Mouse (Mus musculus) kidney, adult 2 months (tissue): ENCODE data around the gene Mpst. TPM values are rescaled to one million over a fixed set of nuclear protein-coding genes. Genes with fewer than 3 reads are reported as not detected.

Experiments
- DNase-seq: peaks from one replicate; pipeline ENCODE4 v3.0.0; 2021
- H3K27ac ChIP-seq: fragments of 200-500 bp; 2 replicates; pipeline ENCODE4 v1.5.1; 2012; ENCODE audit warnings: low read depth, low read length, control low read depth, inconsistent platforms; ENCODE audit not compliant: insufficient read depth
- H3K27me3 ChIP-seq: fragments of 200-500 bp; replicated peaks from 2 replicates; pipeline ENCODE4 v1.6.1; 2012; ENCODE audit warnings: mild to moderate bottlenecking, moderate library complexity, low read length, inconsistent platforms; ENCODE audit not compliant: control insufficient read depth, insufficient read depth
- H3K36me3 ChIP-seq: fragments of 200-500 bp; 2 replicates; pipeline ENCODE4 v1.6.1; 2012; ENCODE audit warnings: mild to moderate bottlenecking, moderate library complexity, low read length, inconsistent platforms; ENCODE audit not compliant: control insufficient read depth, insufficient read depth
- H3K4me1 ChIP-seq: fragments of 200-500 bp; 2 replicates; pipeline ENCODE4 v1.6.1; 2011; ENCODE audit warnings: low read length; ENCODE audit not compliant: control insufficient read depth, insufficient read depth
- H3K4me3 ChIP-seq: fragments of 200-500 bp; 2 replicates; pipeline ENCODE4 v1.5.1; 2011; ENCODE audit warnings: mild to moderate bottlenecking, low read depth, low read length, control low read depth; ENCODE audit not compliant: insufficient read depth
- CTCF ChIP-seq: fragments of 200-500 bp; conservative IDR thresholded peaks from 2 replicates; pipeline ENCODE4 v1.5.1; 2011; ENCODE audit warnings: low read depth, mild to moderate bottlenecking, control low read depth, low read length, moderate library complexity, mixed read lengths; ENCODE audit not compliant: insufficient read depth, insufficient read length
- POLR2A ChIP-seq: fragments of 200-500 bp; IDR thresholded peaks from one replicate; pipeline ENCODE4 v1.6.1; 2011; ENCODE audit warnings: low read depth, low read length, control low read depth
- WGBS: fragments of 180-500 bp; shearing (Covaris S2); methylation state at CpG from one replicate; pipeline ENCODE4 v1.1.7; 2018; 5-methylcytosine and 5-hydroxymethylcytosine counted together
- polyA plus RNA-seq: library from polyadenylated mRNA; depleted of rRNA; stranded (reverse); fragments of >200 nt; gene quantifications from 2 replicates; pipeline ENCODE4 v1.2.3, GENCODE M21; 2012

Gene Mpst
- polyA plus RNA-seq, 1 experiment, result 270 TPM

DNA sequence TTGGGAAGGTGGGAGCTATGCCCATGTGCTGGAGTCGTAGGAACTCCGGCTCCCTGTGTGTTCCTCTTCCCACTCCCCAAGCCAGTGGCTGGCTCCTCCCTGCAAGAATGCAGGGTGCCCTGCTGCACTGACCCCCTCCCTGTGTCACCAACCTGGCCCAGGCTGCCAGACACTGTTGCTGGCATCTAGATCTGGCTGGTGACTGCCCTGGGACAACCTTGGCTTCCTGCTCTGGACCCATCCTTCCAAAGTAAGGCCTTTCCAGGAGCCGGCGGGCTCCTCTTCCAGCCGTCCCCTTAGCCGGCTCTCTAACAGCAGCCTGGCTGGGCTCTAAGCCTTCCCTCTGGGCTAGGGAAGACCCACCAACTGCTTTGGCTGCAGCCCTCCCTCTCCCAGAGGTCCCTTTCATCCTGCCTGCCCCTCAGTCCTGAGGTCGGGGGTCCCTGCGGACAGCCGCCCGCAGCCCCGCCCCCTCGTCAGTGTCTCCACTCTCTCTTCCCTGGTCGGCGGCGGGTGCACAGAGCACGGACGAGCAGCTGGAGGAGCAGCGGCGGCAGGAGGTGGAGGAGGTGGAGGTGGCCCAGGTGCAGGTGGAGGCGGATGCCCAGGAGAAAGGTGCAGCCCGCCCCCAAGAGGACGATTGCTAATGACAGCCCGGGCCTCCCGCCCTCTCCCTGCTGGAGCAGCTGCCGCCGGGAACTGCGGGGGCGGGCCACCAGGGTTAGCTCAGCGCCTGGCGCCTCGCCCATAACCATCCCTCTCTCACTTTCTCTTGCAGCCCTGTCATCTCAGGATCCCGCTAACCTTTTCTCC lies 30.4 kb downstream of the Mpst start:
- TF ChIP-seq CTCF, result 0 out of 2 replicates have a peak, but pooled peaks have one; percentile 16
- no peak for TF ChIP-seq POLR2A
- Histone ChIP-seq H3K36me3 (no peaks in the 10 kb centered on the region), H3K4me3 (no peak overlapping the region), H3K27me3 (no peaks in the 10 kb centered on the region), H3K4me1 (peaks cover 4% of the 10 kb centered on the region; the same call in 1 of the 2 replicates), H3K27ac (no peak overlapping the region)
- DNase-seq, result peak; percentile 77
- 29% methylated on average over 32 of the region's 32 CpGs for WGBS

DNA sequence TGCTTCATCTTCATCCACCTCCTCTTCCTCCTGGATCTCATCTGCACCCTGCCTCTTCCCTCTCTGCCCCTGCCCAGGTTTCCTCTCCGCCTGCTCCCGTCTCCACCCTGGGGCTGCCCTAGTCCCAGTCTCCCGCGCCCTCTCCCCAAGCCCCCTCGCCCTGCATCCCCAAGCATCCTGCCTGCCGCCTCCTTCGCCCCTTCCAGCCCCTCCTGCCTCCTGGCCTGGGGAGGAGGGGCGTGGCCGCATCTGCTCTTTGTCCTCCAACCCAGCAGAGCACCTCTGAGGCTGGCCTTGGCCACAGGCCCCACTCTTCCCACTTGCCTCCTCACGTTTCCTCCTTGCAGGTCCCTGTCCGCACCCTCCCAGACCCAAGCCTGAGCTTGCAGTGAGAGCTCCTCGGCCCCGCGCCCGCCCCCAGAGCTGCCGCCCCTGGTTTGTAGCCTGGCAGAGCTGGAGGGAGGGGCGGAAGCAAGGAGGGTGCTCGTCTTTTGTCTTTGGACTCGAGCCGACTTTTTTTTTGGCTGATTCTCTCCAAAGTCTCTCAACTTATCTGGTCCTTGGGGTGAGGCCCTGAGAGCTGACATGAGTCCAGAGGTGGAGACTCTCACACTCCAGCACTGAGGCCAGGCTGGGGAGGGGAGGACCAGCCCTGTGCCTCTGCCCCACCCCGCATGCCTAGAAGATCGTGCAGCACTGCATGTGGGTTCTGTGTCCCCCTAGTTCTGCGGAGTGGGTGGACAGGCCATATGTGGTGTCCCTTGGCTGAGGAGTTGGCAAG lies 31.2 kb downstream of the Mpst start:
- H3K4me3 ChIP-seq, result no peak overlapping the region

GRCm38 (mm10) chr15:78438018-78438394 lies 31.8 kb downstream of the Mpst start:
- H3K27me3 ChIP-seq, result no peaks in the 10 kb centered on the region
- no peak for DNase-seq
- no peaks in the 10 kb centered on the region for H3K4me1 ChIP-seq
- H3K36me3 ChIP-seq, result no peaks in the 10 kb centered on the region
- no peak for TF ChIP-seq CTCF
- no peak overlapping the region for H3K27ac ChIP-seq
- no peak overlapping the region for H3K4me3 ChIP-seq
- WGBS, result 69% methylated on average over 4 of the region's 4 CpGs

More for the DNA sequence above, 31.2 kb downstream of the Mpst start:
- no peaks in the 10 kb centered on the region for H3K4me1 ChIP-seq
- TF ChIP-seq POLR2A, result no peak
- H3K27ac ChIP-seq, result no peak overlapping the region
- H3K36me3 ChIP-seq, result no peaks in the 10 kb centered on the region
- peak; percentile 44 for DNase-seq
- 45% methylated on average over 23 of the region's 23 CpGs for WGBS
- H3K27me3 ChIP-seq, result no peaks in the 10 kb centered on the region

- 69% methylated on average over 8 of the region's 8 CpGs for WGBS
- no peak for TF ChIP-seq CTCF
- TF ChIP-seq POLR2A, result no peak
Observed at GRCm38 (mm10) chr15:78438505-78438904, 32.3 kb downstream of the Mpst start.

GRCm38 (mm10) chr15:78438973-78439372 lies 32.8 kb downstream of the Mpst start:
- no peak overlapping the region for H3K4me3 ChIP-seq
- H3K4me1 ChIP-seq, result no peaks in the 10 kb centered on the region
- TF ChIP-seq CTCF (no peak), POLR2A (no peak)
- WGBS, result 83% methylated on average over 9 of the region's 9 CpGs
- no peak for DNase-seq
- no peak overlapping the region for H3K27ac ChIP-seq
- H3K36me3 ChIP-seq, result no peaks in the 10 kb centered on the region
- H3K27me3 ChIP-seq, result no peaks in the 10 kb centered on the region

More at GRCm38 (mm10) chr15:78438505-78438904, 32.3 kb downstream of the Mpst start:
- H3K36me3 ChIP-seq, result no peaks in the 10 kb centered on the region
- DNase-seq, result no peak
- no peak overlapping the region for H3K4me3 ChIP-seq
- H3K4me1 ChIP-seq, result no peaks in the 10 kb centered on the region
- no peaks in the 10 kb centered on the region for H3K27me3 ChIP-seq
- H3K27ac ChIP-seq, result no peak overlapping the region

DNA sequence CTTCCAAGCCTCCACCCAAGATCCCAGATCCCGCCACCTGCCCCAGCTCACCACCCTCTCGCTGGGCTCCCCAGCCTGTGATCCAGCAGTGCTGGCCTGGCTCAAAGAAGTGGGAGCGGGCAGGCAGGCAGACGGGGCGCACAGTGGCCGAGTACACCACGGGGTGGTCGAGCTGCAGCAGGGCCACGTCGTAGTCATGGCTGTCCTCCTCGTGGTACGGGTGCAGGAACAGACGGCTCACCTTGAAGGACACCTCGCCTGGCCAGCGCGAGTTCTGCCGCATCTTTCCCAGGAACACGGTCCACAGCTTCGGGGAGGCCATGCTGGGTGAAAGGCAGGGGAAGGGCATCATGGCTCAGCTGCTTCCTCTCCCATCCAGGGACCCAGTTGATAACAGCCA lies 36.0 kb downstream of the Mpst start:
- no peaks in the 10 kb centered on the region for H3K36me3 ChIP-seq
- TF ChIP-seq CTCF, result no peak
- TF ChIP-seq POLR2A, result no peak
- no peaks in the 10 kb centered on the region for H3K27me3 ChIP-seq
- no peak overlapping the region for H3K27ac ChIP-seq
- no peaks in the 10 kb centered on the region for H3K4me1 ChIP-seq
- no peak for DNase-seq
- 91% methylated on average over 19 of the region's 19 CpGs for WGBS
- H3K4me3 ChIP-seq, result no peak overlapping the region

DNA sequence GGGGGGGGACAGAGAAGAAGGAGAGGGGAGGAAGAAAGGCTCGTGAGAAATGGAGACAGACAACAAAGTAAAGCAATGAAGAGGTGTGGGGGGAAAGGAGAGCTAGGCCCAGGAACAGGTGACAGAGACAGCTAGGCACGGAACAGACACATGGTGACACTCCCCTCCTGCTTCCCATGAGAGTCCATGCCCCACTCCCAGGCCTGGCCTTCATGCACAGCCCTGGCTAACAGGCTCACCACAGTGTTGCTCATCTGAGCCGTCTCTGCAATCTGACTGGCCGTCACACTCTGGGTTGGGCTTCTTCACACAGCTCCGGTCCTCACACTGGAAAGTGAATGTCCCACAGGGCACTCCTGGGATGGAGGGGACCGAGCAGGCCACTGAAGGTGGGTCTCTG lies 37.6 kb downstream of the Mpst start:
- H3K36me3 ChIP-seq, result no peaks in the 10 kb centered on the region
- 42% methylated on average over 6 of the region's 6 CpGs for WGBS

More for the DNA sequence above, 37.6 kb downstream of the Mpst start:
- Histone ChIP-seq H3K27me3 (no peaks in the 10 kb centered on the region), H3K4me1 (no peaks in the 10 kb centered on the region), H3K27ac (no peak overlapping the region), H3K4me3 (no peak overlapping the region)
- TF ChIP-seq POLR2A (no peak), CTCF (no peak)
- no peak for DNase-seq
